Mouse (Mus musculus): ENCODE results near the gene Uts2. TPM values are rescaled to one million over a fixed set of nuclear protein-coding genes. Genes with fewer than 3 reads are reported as not detected.

Uts2 gene
- polyA plus RNA-seq, 1 experiment = not detected

DNA sequence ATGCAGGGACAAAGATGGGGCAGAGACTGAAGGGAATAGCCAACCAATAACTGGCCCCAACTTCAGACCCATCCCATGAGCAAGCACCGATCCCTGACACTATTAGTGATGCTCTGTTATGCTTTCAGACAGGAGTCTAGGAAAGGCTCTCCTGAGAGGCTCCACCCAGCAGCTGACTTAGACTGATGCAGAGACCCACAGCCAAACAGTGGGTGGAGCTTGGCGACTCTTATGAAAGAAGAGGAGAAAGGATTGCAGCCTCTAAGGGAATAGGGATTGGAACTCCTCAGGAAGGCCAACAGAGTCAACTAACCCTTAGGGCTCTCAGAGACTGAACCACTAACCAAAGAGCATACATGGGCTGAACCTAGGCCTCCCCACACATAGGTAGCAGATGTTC is 33.2 kb upstream of the Uts2 start:
- TF ChIP-seq USF1 (IDR thresholded peaks at IDR 0.05; ENCODE audit: low read depth) (no peak), POLR2AphosphoS2 (IDR thresholded peaks at IDR 0.05; ENCODE audit: insufficient read length, low read depth) (no peak), TCF3 (IDR thresholded peaks at IDR 0.05; ENCODE audit: insufficient read length, low read depth) (no peak), TCF12 (IDR thresholded peaks at IDR 0.05; ENCODE audit: insufficient read depth, poor library complexity, severe bottlenecking) (no peak), MYOG (IDR thresholded peaks at IDR 0.05; ENCODE audit: control insufficient read depth in 1 of 3, insufficient read depth in 1 of 3, insufficient read length in 2 of 3, low read depth in 2 of 3) (no peak), REST (IDR thresholded peaks at IDR 0.05; ENCODE audit: insufficient read depth, insufficient read length) (no peak), CEBPB (IDR thresholded peaks at IDR 0.05; ENCODE audit: insufficient read depth, poor library complexity, severe bottlenecking) (no peak), E2F4 (IDR thresholded peaks at IDR 0.05; ENCODE audit: insufficient read depth) (no peak), MAX (IDR thresholded peaks at IDR 0.05; ENCODE audit: low read depth) (no peak), SRF (IDR thresholded peaks at IDR 0.05; ENCODE audit: control insufficient read depth, insufficient read length, low read depth) (no peak), MYOD1 (IDR thresholded peaks at IDR 0.05; ENCODE audit: control insufficient read depth in 1 of 3, insufficient read length in 2 of 3, low read depth in 2 of 3) (no peak), POLR2A (IDR thresholded peaks at IDR 0.05; ENCODE audit: insufficient read length, low read depth) (no peak)
- H3ac ChIP-seq (ENCODE audit: control insufficient read depth, insufficient read length) = no peak overlapping the region
- H3K4me2 ChIP-seq (ENCODE audit: low read depth) = no peak overlapping the region
- no peaks in the 10 kb centered on the region for H3K27me3 ChIP-seq (ENCODE audit: control insufficient read depth, insufficient read depth, insufficient read length)
- no peaks in the 10 kb centered on the region for H3K79me2 ChIP-seq (ENCODE audit: control insufficient read depth, insufficient read depth)
- H3K36me3 ChIP-seq (ENCODE audit: control insufficient read depth, insufficient read depth) = no peaks in the 10 kb centered on the region
- H3K4me3 ChIP-seq = no peak overlapping the region

DNA sequence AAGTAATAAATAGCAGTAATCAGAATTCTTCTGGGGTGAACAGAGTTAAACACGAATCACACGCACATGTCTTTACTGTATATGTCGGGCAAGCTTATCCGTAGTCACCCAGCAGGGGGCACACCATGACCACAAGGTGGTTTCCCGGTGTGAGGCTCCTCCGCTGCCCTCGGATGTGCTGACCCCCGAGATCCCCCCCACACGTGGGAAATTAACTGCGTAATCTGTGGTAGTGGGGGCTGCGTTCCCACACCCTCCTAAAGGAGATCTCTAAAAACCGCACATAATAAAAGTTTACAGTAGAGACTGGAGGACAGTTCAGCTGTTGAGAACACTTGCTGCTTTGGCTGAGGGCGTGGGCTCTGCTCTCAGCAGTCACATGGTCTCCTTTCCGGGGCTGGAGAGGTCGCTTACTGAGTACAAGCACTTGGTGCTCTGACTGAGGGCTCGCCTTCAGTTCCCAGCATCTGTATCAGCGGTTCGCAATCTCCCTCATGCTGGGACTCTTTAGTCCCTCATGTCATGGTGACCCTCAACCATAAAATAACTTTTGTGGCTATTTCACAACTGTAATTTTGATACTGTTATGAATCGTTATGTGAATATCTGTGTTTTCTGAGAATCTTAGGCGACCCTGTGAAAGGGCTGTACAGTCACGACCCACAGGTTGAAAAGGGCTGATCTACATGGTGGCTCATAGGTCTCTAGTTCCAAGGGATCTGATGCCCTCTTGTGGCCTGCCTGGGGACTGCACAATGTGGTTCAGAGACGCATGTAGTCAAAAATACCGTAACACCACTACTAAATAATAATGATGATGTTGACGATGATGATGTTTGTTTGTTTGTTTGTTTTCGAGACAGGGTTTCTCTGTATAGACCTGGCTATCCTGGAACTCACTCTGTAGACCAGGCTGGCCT is 32.0 kb upstream of the Uts2 start:
- Histone ChIP-seq H3K4me3 (peak overlapping the region; percentile 4), H3K27me3 (ENCODE audit: control insufficient read depth, insufficient read depth, insufficient read length) (no peaks in the 10 kb centered on the region), H3ac (ENCODE audit: control insufficient read depth, insufficient read length) (no peak overlapping the region), H3K79me2 (ENCODE audit: control insufficient read depth, insufficient read depth) (no peaks in the 10 kb centered on the region), H3K36me3 (ENCODE audit: control insufficient read depth, insufficient read depth) (no peaks in the 10 kb centered on the region), H3K4me2 (ENCODE audit: low read depth) (peak overlapping the region; percentile 81)
- no peak for TF ChIP-seq REST (IDR thresholded peaks at IDR 0.05; ENCODE audit: insufficient read depth, insufficient read length)
- peak; percentile 68 for TF ChIP-seq USF1 (IDR thresholded peaks at IDR 0.05; ENCODE audit: low read depth)
- no peak for TF ChIP-seq SRF (IDR thresholded peaks at IDR 0.05; ENCODE audit: control insufficient read depth, insufficient read length, low read depth)
- TF ChIP-seq TCF12 (IDR thresholded peaks at IDR 0.05; ENCODE audit: insufficient read depth, poor library complexity, severe bottlenecking) = no peak
- no peak for TF ChIP-seq MAX (IDR thresholded peaks at IDR 0.05; ENCODE audit: low read depth)
- TF ChIP-seq CEBPB (IDR thresholded peaks at IDR 0.05; ENCODE audit: insufficient read depth, poor library complexity, severe bottlenecking) = no peak
- TF ChIP-seq TCF3 (IDR thresholded peaks at IDR 0.05; ENCODE audit: insufficient read length, low read depth) = no peak
- TF ChIP-seq E2F4 (IDR thresholded peaks at IDR 0.05; ENCODE audit: insufficient read depth) = no peak
- no peak for TF ChIP-seq POLR2AphosphoS2 (IDR thresholded peaks at IDR 0.05; ENCODE audit: insufficient read length, low read depth)
- peak in 1 of 3 experiments; percentile 44 for TF ChIP-seq MYOG (IDR thresholded peaks at IDR 0.05; ENCODE audit: control insufficient read depth in 1 of 3, insufficient read depth in 1 of 3, insufficient read length in 2 of 3, low read depth in 2 of 3)
- peak in 1 of 3 experiments; percentile 44 for TF ChIP-seq MYOD1 (IDR thresholded peaks at IDR 0.05; ENCODE audit: control insufficient read depth in 1 of 3, insufficient read length in 2 of 3, low read depth in 2 of 3)
- no peak for TF ChIP-seq POLR2A (IDR thresholded peaks at IDR 0.05; ENCODE audit: insufficient read length, low read depth)

DNA sequence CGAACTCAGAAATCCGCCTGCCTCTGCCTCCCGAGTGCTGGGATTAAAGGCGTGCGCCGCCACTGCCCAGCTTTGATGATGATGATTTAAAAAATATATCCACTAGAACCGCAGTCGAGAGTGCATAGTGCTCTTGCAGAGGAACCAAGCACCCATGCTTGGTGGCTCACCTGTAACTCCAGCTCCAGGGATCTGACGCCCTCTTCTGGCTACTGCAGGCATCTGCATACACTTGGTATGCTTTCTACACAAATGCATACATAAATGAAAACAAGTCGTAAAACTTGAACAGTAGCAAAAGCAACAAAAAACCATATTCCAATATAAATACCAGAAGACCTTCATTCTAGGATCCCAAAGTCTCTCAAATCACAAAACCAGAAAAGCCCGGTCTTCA is 31.3 kb upstream of the Uts2 start:
- no peak overlapping the region for H3K4me2 ChIP-seq (ENCODE audit: low read depth)
- H3K79me2 ChIP-seq (ENCODE audit: control insufficient read depth, insufficient read depth) = no peaks in the 10 kb centered on the region
- no peak overlapping the region for H3ac ChIP-seq (ENCODE audit: control insufficient read depth, insufficient read length)
- H3K4me3 ChIP-seq = peak overlapping the region; percentile 4
- H3K36me3 ChIP-seq (ENCODE audit: control insufficient read depth, insufficient read depth) = no peaks in the 10 kb centered on the region
- TF ChIP-seq USF1 (IDR thresholded peaks at IDR 0.05; ENCODE audit: low read depth) = no peak
- no peak for TF ChIP-seq REST (IDR thresholded peaks at IDR 0.05; ENCODE audit: insufficient read depth, insufficient read length)
- no peaks in the 10 kb centered on the region for H3K27me3 ChIP-seq (ENCODE audit: control insufficient read depth, insufficient read depth, insufficient read length)

DNA sequence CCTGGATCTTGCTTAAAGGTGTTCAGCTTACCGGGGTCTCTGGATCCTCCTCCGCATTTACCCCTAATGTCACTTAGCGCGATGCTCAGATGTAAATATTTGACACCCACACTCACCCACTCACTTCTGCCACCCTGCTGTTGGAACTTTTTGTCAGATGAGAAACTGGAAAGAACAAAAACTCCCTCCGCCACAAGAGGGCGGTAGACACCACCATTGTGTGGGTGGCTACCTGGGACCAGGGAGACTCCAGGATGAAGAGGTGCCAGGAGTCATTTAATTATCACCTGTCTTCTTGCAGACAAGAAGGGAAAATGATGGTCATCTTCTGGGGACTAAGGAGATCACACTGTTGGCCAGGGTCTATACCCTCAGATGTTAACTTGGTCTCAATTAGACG is 30.3 kb upstream of the Uts2 start:
- Histone ChIP-seq H3K4me3 (no peak overlapping the region), H3K79me2 (ENCODE audit: control insufficient read depth, insufficient read depth) (no peaks in the 10 kb centered on the region), H3K27me3 (ENCODE audit: control insufficient read depth, insufficient read depth, insufficient read length) (no peaks in the 10 kb centered on the region), H3ac (ENCODE audit: control insufficient read depth, insufficient read length) (no peak overlapping the region), H3K4me2 (ENCODE audit: low read depth) (no peak overlapping the region), H3K36me3 (ENCODE audit: control insufficient read depth, insufficient read depth) (no peaks in the 10 kb centered on the region)
- no peak for TF ChIP-seq CEBPB (IDR thresholded peaks at IDR 0.05; ENCODE audit: insufficient read depth, poor library complexity, severe bottlenecking)
- TF ChIP-seq POLR2A (IDR thresholded peaks at IDR 0.05; ENCODE audit: insufficient read length, low read depth) = no peak
- no peak for TF ChIP-seq SRF (IDR thresholded peaks at IDR 0.05; ENCODE audit: control insufficient read depth, insufficient read length, low read depth)
- no peak for TF ChIP-seq REST (IDR thresholded peaks at IDR 0.05; ENCODE audit: insufficient read depth, insufficient read length)

DNA sequence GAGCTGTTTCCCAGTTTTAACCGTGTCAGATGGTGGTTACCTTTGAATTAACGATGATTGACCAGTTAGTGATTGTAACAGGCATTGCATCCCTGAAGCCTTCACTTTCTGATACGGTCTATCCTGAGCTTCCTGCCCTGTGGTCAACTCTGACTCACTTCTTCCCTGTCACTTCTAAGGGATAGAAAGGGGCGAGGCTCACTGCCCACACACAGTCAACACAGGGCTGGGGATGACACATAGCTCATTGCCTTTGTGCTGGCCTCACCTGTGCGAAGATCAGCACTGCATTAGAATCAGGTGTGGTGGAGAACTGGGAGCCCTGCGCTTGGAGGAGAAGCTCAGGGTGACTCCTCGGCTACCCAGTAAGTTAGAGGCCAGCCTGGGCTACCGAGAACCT is 27.9 kb upstream of the Uts2 start:
- Histone ChIP-seq H3K36me3 (ENCODE audit: control insufficient read depth, insufficient read depth) (no peaks in the 10 kb centered on the region), H3K79me2 (ENCODE audit: control insufficient read depth, insufficient read depth) (no peaks in the 10 kb centered on the region), H3K27me3 (ENCODE audit: control insufficient read depth, insufficient read depth, insufficient read length) (no peaks in the 10 kb centered on the region), H3ac (ENCODE audit: control insufficient read depth, insufficient read length) (no peak overlapping the region), H3K4me3 (no peak overlapping the region), H3K4me2 (ENCODE audit: low read depth) (no peak overlapping the region)
- TF ChIP-seq REST (IDR thresholded peaks at IDR 0.05; ENCODE audit: insufficient read depth, insufficient read length) (no peak), SRF (IDR thresholded peaks at IDR 0.05; ENCODE audit: control insufficient read depth, insufficient read length, low read depth) (no peak), E2F4 (IDR thresholded peaks at IDR 0.05; ENCODE audit: insufficient read depth) (no peak), POLR2AphosphoS2 (IDR thresholded peaks at IDR 0.05; ENCODE audit: insufficient read length, low read depth) (no peak), TCF12 (IDR thresholded peaks at IDR 0.05; ENCODE audit: insufficient read depth, poor library complexity, severe bottlenecking) (no peak), MAX (IDR thresholded peaks at IDR 0.05; ENCODE audit: low read depth) (no peak), MYOD1 (IDR thresholded peaks at IDR 0.05; ENCODE audit: control insufficient read depth in 1 of 3, insufficient read length in 2 of 3, low read depth in 2 of 3) (no peak), POLR2A (IDR thresholded peaks at IDR 0.05; ENCODE audit: insufficient read length, low read depth) (no peak), CEBPB (IDR thresholded peaks at IDR 0.05; ENCODE audit: insufficient read depth, poor library complexity, severe bottlenecking) (no peak), USF1 (IDR thresholded peaks at IDR 0.05; ENCODE audit: low read depth) (no peak), TCF3 (IDR thresholded peaks at IDR 0.05; ENCODE audit: insufficient read length, low read depth) (no peak), MYOG (IDR thresholded peaks at IDR 0.05; ENCODE audit: control insufficient read depth in 1 of 3, insufficient read depth in 1 of 3, insufficient read length in 2 of 3, low read depth in 2 of 3) (no peak)

Measured in myocyte (in vitro differentiated cells).